Mouse (Mus musculus) liver, embryonic 14.5 days (tissue): ENCODE data around the gene Tmem106c. TPM values are rescaled to one million over a fixed set of nuclear protein-coding genes. Genes with fewer than 3 reads are reported as not detected.

Experiments
- ATAC-seq: fragments of 200-750 bp; cut with Nextera tagmentation; 2 replicates; pipeline ENCODE4 v1.8.0; 2017; ENCODE audit warnings: moderate number of reproducible peaks, mild to moderate bottlenecking, moderate library complexity; ENCODE audit not compliant: insufficient read depth
- DNase-seq, 3 experiments: peaks; one replicate each; pipeline ENCODE4 v3.0.0-alpha.2; 2012 to 2013; ENCODE audit warnings: low read depth in 3 of 3, low spot score in 3 of 3
- H3K27ac ChIP-seq: fragments of 300-500 bp; sonication (generic); 2 replicates; pipeline ENCODE4 v1.5.1; 2014; ENCODE audit warnings: moderate library complexity, mild to moderate bottlenecking, control low read depth, inconsistent platforms
- H3K27me3 ChIP-seq: fragments of 300-500 bp; sonication (generic); 2 replicates; pipeline ENCODE4 v1.6.1; 2014; ENCODE audit warnings: mild to moderate bottlenecking, low read length, moderate library complexity; ENCODE audit not compliant: control insufficient read depth, insufficient read depth
- H3K36me3 ChIP-seq: fragments of 300-500 bp; sonication (generic); replicated peaks from 2 replicates; pipeline ENCODE4 v1.6.1; 2014; ENCODE audit warnings: low read depth; ENCODE audit not compliant: control insufficient read depth, insufficient read depth
- H3K4me1 ChIP-seq, 2 experiments: fragments of 200-500 bp in 1 of 2; fragments of 300-500 bp in 1 of 2; sonication (generic) in 1 of 2; replicated peaks; 2 replicates each; pipeline ENCODE4 v1.6.1; 2012 to 2014; ENCODE audit warnings: antibody characterized with exemption in 1 of 2, inconsistent platforms in 1 of 2, low read length in 1 of 2; ENCODE audit not compliant: control insufficient read depth in 2 of 2, insufficient read depth in 2 of 2
- H3K4me2 ChIP-seq: fragments of 300-500 bp; sonication (generic); 2 replicates; pipeline ENCODE4 v1.6.1; 2014; ENCODE audit warnings: low read depth, mild to moderate bottlenecking, control low read depth, moderate library complexity
- H3K4me3 ChIP-seq, 2 experiments: fragments of 200-500 bp in 1 of 2; fragments of 300-500 bp in 1 of 2; sonication (generic) in 1 of 2; 2 replicates each; pipeline ENCODE4 v1.5.1; 2012 to 2014; ENCODE audit warnings: low read depth in 2 of 2, low read length in 2 of 2, mild to moderate bottlenecking in 2 of 2, control low read depth in 1 of 2, inconsistent platforms in 1 of 2, moderate library complexity in 1 of 2; ENCODE audit not compliant: insufficient read depth in 1 of 2
- H3K9ac ChIP-seq: fragments of 300-500 bp; sonication (generic); replicated peaks from 2 replicates; pipeline ENCODE4 v1.6.1; 2014; ENCODE audit warnings: mild to moderate bottlenecking, control low read depth, moderate library complexity
- H3K9me3 ChIP-seq: fragments of 300-500 bp; sonication (generic); 2 replicates; pipeline ENCODE4 v1.6.1; 2016; ENCODE audit warnings: low read length, mixed read lengths; ENCODE audit not compliant: control insufficient read depth
- CTCF ChIP-seq: IDR thresholded peaks from 2 replicates; pipeline ENCODE4 v1.5.1; 2016; ENCODE audit warnings: antibody characterized with exemption, low read depth, control low read depth
- EP300 ChIP-seq: IDR thresholded peaks from 2 replicates; pipeline ENCODE4 v1.6.1; 2016; ENCODE audit warnings: antibody characterized with exemption, low read depth
- WGBS: fragments of 180-500 bp; shearing (Covaris S2); extraction: QIAGEN DNeasy Blood & Tissue Kit; methylation state at CpG from one replicate; pipeline ENCODE4 v1.1.7; 2014; ENCODE audit not compliant: insufficient replicate concordance; 5-methylcytosine and 5-hydroxymethylcytosine counted together
- polyA plus RNA-seq, 2 experiments: library from polyadenylated mRNA; depleted of rRNA in 1 of 2; stranded (reverse) in 1 of 2; unstranded in 1 of 2; fragments of >200 nt; fragmentation: Nextera tagmentation in 1 of 2; extraction: Ambion mirVana in 1 of 2; gene quantifications; 2 replicates each; pipeline versions ENCODE4 v1.2.1 to v1.2.3; 2012 to 2014

Tmem106c gene
- polyA plus RNA-seq, 2 experiments: 10.5 to 13.2 TPM

DNA sequence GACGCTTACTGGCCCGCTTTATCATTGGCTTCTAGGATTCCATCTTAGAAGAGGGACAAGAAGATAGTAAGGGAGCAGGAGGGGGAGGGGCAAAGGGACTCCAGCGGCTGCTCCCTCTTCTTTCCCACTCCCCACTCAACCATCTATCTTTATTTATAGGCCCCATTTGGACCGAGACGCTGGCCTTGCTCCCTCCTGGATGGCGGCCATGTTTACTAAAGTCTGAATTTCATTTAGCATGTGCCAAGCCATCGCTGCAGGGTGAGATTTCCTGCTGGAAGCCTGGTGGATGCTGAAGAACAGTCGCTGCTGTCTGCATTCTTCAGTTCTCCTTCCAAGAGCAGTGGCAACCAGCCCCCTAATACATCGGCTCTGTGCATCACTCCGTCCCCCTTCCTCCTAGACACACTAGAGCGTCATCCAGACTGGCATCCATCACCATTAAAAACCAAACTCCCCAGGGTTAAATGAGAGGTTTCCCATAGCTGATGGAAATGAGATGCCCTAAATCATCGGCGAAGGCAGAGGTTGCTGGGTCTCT lies 32.8 kb downstream of the Tmem106c start:
- H3K9me3 ChIP-seq: no peaks in the 10 kb centered on the region
- no peak overlapping the region for H3K4me2 ChIP-seq
- no peak overlapping the region for H3K27ac ChIP-seq
- H3K4me1 ChIP-seq: peaks cover 0 to 9% of the 10 kb centered on the region in 2 experiments; a peak in 1 of 4 replicates
- WGBS: 68% methylated on average over 13 of the region's 13 CpGs
- DNase-seq: no peak
- H3K4me3 ChIP-seq: no peak overlapping the region
- ATAC-seq: no peak
- H3K36me3 ChIP-seq: no peaks in the 10 kb centered on the region
- TF ChIP-seq CTCF: no peak
- no peak for TF ChIP-seq EP300
- H3K9ac ChIP-seq: no peak overlapping the region
- H3K27me3 ChIP-seq: peaks cover 38% of the 10 kb centered on the region

DNA sequence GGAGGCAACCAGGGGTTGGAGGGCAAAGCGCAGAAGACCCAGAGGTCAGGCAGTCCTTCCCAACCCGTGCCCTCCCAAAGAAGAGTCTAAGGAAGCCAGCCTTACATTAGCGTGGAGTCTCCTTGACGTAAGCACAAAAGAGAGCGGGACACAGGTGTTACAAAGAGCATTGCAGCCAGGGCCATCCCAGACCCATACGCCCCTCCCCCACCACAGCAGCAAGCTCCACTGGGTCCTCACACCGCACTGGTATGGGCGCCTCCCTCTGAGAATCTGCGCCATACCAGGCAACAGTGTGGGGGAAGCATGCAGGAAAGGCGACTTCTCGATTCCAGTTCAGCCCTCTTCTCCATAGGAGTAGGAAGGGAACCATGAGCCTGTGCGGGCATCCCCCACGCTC lies 35.5 kb downstream of the Tmem106c start:
- Histone ChIP-seq H3K4me3 (no peak overlapping the region), H3K4me2 (no peak overlapping the region), H3K27me3 (peaks cover 66% of the 10 kb centered on the region), H3K4me1 (no peaks in the 10 kb centered on the region), H3K27ac (no peak overlapping the region), H3K36me3 (no peaks in the 10 kb centered on the region), H3K9ac (no peak overlapping the region), H3K9me3 (no peaks in the 10 kb centered on the region)
- DNase-seq (no peak), ATAC-seq (no peak)
- TF ChIP-seq EP300 (no peak), CTCF (no peak)
- WGBS: 7% methylated on average over 13 of the region's 13 CpGs

DNA sequence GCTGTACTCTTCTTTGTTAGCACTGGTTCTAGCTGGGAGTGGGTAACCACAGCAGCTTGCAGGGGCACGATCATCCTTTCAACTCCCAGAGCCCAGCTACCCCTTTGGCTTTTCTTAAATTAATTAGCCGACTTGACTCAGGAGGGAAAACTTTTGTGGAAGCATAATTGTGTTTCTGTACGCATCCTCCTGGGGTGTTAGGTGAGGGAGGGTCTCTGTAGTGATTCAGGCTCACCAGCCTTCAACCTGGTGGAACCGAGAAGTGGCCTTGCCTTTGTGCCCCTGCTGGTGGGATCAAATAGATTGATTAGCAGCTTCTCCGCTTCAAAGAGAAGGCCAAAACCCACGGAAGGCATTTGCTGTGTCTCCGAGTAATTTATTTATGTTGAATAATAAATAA lies 36.0 kb downstream of the Tmem106c start:
- no peak for ATAC-seq
- WGBS: 3% methylated on average over 7 of the region's 7 CpGs
- peaks cover 70% of the 10 kb centered on the region for H3K27me3 ChIP-seq

DNA sequence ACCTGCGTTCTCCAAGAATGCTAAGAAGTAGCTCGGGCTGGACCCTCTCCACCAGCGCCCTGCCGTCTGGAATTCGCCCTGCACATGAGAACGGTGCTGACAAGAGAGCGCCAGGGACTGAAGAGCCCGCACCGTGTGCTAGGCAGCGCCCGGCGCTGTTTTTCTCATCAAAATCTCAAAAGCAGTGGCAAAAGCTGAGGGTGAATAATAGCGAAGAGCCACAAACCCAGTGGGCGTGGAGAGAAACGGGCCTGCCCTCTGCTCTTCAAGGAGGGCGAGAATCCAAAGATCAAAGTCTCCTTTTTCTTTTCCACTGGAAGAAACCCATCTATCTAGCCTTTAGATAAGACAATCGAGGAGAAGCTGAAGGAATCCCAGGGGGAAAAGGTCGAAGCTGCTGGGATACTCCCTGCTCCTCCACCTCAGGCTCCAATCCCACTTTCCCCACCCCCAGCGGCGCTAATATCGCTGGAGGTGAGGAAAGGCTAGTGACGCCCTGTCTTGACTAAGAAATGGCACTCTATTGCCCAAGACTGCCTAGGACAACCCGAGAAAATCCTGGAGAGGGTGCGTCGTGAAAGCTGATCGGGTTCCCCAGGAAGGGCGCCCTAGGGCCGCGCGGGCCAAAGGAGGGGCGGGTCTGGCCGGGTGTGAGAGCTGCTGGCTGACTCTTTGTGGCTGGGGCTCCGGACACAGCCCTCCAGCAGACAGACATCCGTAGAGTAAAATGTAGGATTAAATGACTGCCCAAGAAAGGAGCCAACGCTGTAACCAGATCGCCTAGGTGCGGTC lies 37.5 kb downstream of the Tmem106c start:
- H3K27ac ChIP-seq: no peak overlapping the region
- H3K27me3 ChIP-seq: peaks cover 83% of the 10 kb centered on the region
- H3K4me1 ChIP-seq: no peaks in the 10 kb centered on the region
- H3K9ac ChIP-seq: no peak overlapping the region
- H3K36me3 ChIP-seq: no peaks in the 10 kb centered on the region
- ATAC-seq: no peak
- H3K4me2 ChIP-seq: no peak overlapping the region
- 1% methylated on average over 37 of the region's 37 CpGs for WGBS
- DNase-seq: no peak
- no peaks in the 10 kb centered on the region for H3K9me3 ChIP-seq
- no peak for TF ChIP-seq CTCF
- TF ChIP-seq EP300: no peak
- no peak overlapping the region for H3K4me3 ChIP-seq

More for the DNA sequence above, 36.0 kb downstream of the Tmem106c start:
- Histone ChIP-seq H3K9me3 (no peaks in the 10 kb centered on the region), H3K36me3 (no peaks in the 10 kb centered on the region), H3K4me3 (no peak overlapping the region), H3K9ac (no peak overlapping the region), H3K4me1 (no peaks in the 10 kb centered on the region), H3K4me2 (no peak overlapping the region), H3K27ac (no peak overlapping the region)
- TF ChIP-seq EP300 (no peak), CTCF (no peak)
- no peak for DNase-seq

DNA sequence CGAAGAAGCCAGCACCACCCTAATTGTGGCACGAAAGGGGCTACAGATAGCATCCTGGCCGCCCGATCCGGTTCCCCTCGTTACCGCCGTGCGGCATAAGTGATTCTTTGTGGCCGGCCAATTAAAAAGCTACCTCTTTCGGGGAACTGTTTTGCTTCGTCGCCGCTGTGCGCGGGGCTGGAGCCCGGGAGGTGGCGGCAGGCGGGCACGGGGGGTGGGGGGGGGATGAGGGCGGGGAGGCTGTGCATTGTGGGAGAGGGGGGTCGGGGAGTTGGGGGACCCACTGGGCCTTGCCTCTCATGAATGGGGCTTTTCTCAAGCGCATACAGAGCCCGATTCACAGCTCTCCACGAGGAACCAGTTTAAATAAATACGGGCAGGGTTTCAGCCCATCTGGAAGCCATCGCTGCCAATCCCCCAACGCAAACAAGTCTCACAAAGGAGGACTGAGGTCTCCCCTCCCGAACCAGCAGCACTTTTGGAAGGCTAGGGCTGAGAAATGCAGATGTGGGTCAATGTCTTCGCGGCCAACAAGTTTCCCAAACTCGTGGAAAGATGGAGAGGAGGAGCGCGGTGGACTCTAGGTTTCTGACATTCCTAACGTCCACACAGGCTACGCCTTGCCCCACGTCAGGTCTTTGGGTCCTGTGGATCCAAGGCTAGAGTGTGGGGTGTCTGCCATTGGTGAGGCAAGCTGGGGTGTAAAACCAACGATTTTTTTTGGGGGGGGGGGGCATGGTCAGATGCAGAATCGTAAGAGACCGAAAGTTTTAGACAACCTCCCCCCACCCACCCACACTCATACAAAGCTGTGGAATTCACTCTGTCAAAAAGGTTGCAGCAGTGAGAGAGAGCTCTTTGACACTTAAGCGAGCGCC lies 38.4 kb downstream of the Tmem106c start:
- no peak overlapping the region for H3K9ac ChIP-seq
- no peak for ATAC-seq
- H3K9me3 ChIP-seq: no peaks in the 10 kb centered on the region

More for the DNA sequence above, 38.4 kb downstream of the Tmem106c start:
- WGBS: 2% methylated on average over 42 of the region's 42 CpGs
- Histone ChIP-seq H3K27ac (no peak overlapping the region), H3K27me3 (peaks cover 89% of the 10 kb centered on the region), H3K4me2 (no peak overlapping the region), H3K4me1 (no peaks in the 10 kb centered on the region), H3K36me3 (no peaks in the 10 kb centered on the region), H3K4me3 (no peak overlapping the region)
- DNase-seq: no peak
- TF ChIP-seq CTCF: no peak
- no peak for TF ChIP-seq EP300
